Mouse (Mus musculus) cerebellum, adult 2 months (tissue): ENCODE data around the gene Fezf1. TPM values are rescaled to one million over a fixed set of nuclear protein-coding genes. Genes with fewer than 3 reads are reported as not detected.

Source experiments
- DNase-seq, 2 experiments: peaks; one replicate each; pipeline ENCODE4 v3.0.0; 2021
- H3K27ac ChIP-seq: fragments of 200-500 bp; 2 replicates; pipeline ENCODE4 v1.5.1; 2012; ENCODE audit warnings: low read length, control low read depth, inconsistent platforms; ENCODE audit not compliant: insufficient read depth
- H3K27me3 ChIP-seq: fragments of 200-500 bp; 2 replicates; pipeline ENCODE4 v1.6.1; 2012; ENCODE audit warnings: inconsistent platforms, mild to moderate bottlenecking, low read length, moderate library complexity; ENCODE audit not compliant: control insufficient read depth, insufficient read depth
- H3K4me1 ChIP-seq: fragments of 200-500 bp; 2 replicates; pipeline ENCODE4 v1.6.1; 2011; ENCODE audit warnings: low read length; ENCODE audit not compliant: control insufficient read depth, insufficient read depth
- H3K4me3 ChIP-seq: fragments of 200-500 bp; replicated peaks from 2 replicates; pipeline ENCODE3; 2011; ENCODE audit warnings: mild to moderate bottlenecking, low read depth, low read length, control low read depth; ENCODE audit not compliant: insufficient read depth
- CTCF ChIP-seq: fragments of 200-500 bp; IDR thresholded peaks from 2 replicates; pipeline ENCODE4 v1.5.1; 2011; ENCODE audit warnings: low read depth, mild to moderate bottlenecking, control low read depth, low read length, moderate library complexity, borderline replicate concordance; ENCODE audit not compliant: insufficient read depth
- POLR2A ChIP-seq: fragments of 200-500 bp; IDR thresholded peaks from 2 replicates; pipeline ENCODE4 v1.6.1; 2011; ENCODE audit warnings: low read length, control low read depth, borderline replicate concordance; ENCODE audit not compliant: insufficient read depth
- WGBS: fragments of 180-500 bp; shearing (Covaris S2); methylation state at CpG from one replicate; pipeline ENCODE4 v1.1.7; 2018; 5-methylcytosine and 5-hydroxymethylcytosine counted together
- polyA plus RNA-seq: library from polyadenylated mRNA; depleted of rRNA; stranded (reverse); fragments of >200 nt; gene quantifications from 2 replicates; pipeline ENCODE4 v1.2.3, GENCODE M21; 2012; rRNA removed

The Fezf1 gene
- polyA plus RNA-seq, 1 experiment: not detected

DNA sequence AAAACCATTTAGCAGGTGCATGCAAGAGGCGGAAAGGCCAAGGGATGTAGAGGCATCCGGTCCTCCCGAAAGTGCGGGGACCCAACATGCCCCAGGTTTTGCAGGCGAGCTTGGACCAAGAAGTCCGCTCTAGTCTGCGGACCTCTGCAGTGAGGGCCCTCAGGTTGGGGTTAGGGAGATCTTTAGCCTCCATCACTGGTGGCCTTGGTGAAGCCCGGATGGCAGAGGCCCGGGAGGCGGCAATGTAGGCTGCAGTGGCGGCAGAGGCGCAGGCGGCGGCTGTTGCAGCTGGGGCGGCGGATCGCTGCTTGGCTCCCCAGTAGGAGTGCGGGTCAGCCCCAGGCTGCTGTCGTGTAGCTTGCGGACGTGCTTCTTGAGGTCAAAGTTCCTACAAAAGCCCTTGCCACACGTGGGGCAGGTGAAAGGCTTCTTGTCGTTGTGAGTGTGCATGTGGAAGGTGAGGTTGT is 2.6 kb downstream of the Fezf1 start:
- Histone ChIP-seq H3K4me3 (no peak overlapping the region), H3K27me3 (peaks cover 18% of the 10 kb centered on the region), H3K4me1 (no peaks in the 10 kb centered on the region), H3K27ac (no peak overlapping the region)
- DNase-seq: peak in 1 of 2 experiments; percentile 30
- WGBS: 4% methylated on average over 23 of the region's 23 CpGs
- TF ChIP-seq POLR2A (no peak), CTCF (no peak)

DNA sequence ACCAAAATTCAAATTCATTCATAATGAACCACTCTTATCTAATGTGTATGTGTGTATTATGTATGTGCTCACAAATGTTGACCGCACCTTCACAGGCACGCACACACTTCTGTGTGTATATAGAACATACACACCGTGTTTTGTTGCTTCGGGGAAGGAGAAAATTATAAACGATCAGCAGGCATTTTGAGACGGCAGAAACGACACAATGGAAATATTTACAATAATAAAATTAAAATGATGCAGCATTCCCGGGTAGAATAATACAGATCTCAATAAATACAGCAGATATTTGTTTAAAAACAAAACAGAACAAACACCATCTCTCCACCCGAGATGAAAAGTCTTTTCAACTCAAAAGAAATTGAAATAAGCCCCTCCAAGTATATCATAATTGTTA is 3.0 kb downstream of the Fezf1 start:
- WGBS: 17% methylated on average over 9 of the region's 9 CpGs
- no peak overlapping the region for H3K27ac ChIP-seq
- H3K4me1 ChIP-seq: no peaks in the 10 kb centered on the region
- TF ChIP-seq CTCF (no peak), POLR2A (no peak)
- H3K27me3 ChIP-seq: peaks cover 15% of the 10 kb centered on the region; the same call in 1 of the 2 replicates
- H3K4me3 ChIP-seq: no peak overlapping the region
- no peak for DNase-seq

DNA sequence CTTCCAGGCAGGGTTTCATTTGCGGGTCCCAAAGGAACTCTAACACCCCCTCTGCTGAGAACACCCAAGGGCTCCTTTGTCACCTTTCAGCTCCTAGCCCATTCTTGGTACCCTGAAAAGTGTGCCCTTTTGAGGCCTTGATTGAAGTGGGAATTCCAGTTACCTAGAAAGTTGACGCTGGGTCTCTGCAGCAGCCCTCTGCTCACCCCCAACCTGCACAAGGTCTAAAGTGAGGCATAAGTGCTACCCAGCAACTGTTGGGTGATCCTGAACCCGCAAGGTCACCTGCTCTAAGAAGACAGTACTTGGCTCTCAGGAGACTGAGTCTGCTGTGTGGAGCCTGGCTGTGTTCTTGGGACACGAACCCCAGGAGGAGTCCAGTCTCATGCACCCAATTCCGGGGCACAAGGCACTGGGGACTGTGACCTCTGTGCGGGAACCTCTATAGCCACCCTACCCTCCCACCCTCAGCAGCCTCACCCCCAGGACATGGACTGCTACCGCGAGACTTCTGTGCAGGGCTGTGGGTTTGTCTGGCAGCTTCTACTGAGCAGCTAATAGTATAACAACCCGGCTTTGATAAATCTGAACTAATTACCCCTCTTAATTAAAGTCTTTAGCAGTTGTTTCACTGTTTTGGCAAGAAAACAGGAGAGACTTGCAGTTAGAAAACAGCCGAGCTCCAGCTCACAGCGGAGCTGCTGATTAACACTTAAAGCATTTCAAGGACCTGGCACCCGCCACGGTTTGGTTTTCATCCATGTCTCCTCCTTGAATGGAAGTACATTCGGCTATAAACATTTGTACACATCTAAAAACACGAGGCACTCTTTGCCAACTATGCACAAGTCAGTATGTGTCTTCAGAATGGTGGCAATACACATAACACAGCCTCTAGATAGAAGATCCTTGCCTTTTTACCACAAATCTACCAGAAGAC is 4.1 kb downstream of the Fezf1 start:
- 4% methylated on average over 15 of the region's 15 CpGs for WGBS
- TF ChIP-seq CTCF (no peak), POLR2A (no peak)
- Histone ChIP-seq H3K27ac (no peak overlapping the region), H3K4me3 (no peak overlapping the region), H3K27me3 (peaks cover 11% of the 10 kb centered on the region; the same call in 1 of the 2 replicates), H3K4me1 (no peaks in the 10 kb centered on the region)
- peak in 1 of 2 experiments; percentile 12 for DNase-seq

DNA sequence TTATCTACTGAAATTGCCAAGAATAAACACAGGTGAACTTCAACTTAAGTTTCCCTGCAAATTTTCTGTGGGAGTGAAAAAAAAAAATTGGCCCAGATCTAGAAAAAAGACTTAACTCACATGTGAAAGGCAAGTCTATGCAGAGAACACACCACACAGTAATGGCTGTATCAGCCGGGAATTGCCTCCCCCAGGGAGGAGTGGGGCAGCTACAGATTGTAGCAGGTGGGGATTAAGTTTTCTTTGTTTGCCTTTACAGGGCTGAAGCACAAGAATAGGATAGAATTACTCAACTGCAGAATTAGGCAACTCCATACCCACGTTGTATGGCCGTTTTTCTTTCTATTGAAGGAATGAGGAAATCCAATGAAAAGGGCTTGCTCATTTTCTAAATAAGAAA is 36.7 kb downstream of the Fezf1 start:
- no peak overlapping the region for H3K27ac ChIP-seq
- WGBS: 63% methylated on average over 3 of the region's 3 CpGs
- no peaks in the 10 kb centered on the region for H3K4me1 ChIP-seq
- no peak overlapping the region for H3K4me3 ChIP-seq
- DNase-seq: no peak
- TF ChIP-seq POLR2A (no peak), CTCF (no peak)
- no peaks in the 10 kb centered on the region for H3K27me3 ChIP-seq

DNA sequence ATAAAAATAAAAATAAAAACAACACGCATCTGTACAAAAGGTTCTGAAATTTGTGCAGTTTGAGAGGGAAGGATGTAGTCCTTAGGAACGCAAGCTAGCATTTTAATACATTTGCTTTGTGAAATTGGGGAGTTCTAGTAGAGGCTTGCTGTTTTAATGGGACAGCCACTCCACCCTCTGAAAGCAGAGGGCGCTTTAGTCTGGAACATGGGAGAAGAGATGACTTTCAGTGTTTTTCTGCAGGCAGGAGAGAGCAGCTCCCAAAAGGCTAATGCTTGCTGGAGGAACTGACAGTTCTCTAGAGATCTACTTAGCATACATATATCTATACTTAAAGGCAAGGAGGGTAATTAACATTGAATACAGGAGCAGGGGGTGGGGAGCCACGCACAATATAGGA is 40.4 kb downstream of the Fezf1 start:
- H3K27me3 ChIP-seq: no peaks in the 10 kb centered on the region
- no peak overlapping the region for H3K27ac ChIP-seq
- TF ChIP-seq POLR2A (no peak), CTCF (no peak)
- 68% methylated on average over 4 of the region's 4 CpGs for WGBS
- no peak for DNase-seq
- peaks cover 2% of the 10 kb centered on the region; the same call in 1 of the 2 replicates for H3K4me1 ChIP-seq
- no peak overlapping the region for H3K4me3 ChIP-seq

DNA sequence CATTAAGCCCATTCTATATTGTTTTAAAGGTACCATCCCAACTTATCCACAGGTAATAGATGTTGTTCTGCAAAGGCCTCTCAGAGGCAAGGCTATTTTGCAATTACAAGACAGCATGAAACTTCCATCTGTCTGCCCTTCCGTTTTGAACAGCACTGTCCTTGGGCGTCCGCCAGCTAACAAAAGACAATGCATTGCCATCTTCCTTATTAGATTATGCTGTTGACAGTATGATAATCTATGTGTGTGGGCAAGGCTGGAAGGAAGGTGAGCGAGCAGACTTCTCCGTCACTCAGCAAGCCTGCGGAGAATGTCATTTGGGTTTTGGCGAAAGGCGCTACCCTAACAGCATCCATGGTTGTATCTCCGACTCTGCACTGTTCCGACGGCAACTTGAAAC is 45.5 kb downstream of the Fezf1 start:
- H3K4me3 ChIP-seq: peak overlapping the region; percentile 47
- 20% methylated on average over 11 of the region's 11 CpGs for WGBS
- TF ChIP-seq POLR2A: no peak
- TF ChIP-seq CTCF: no peak
- H3K27me3 ChIP-seq: no peaks in the 10 kb centered on the region
- DNase-seq: peak; percentile 60 to 71
- no peak overlapping the region for H3K27ac ChIP-seq
- H3K4me1 ChIP-seq: peaks cover 5% of the 10 kb centered on the region; the same call in 1 of the 2 replicates

Other genes with a start within 250 kb of the Fezf1 start
- gene Aass, start 115.4 kb downstream of the Fezf1 start, polyA plus RNA-seq: 2.3 and 2.6 TPM in 2 replicates